Mouse (Mus musculus) heart, adult 2 months (tissue): ENCODE data around the gene Prmt7.

Experiments
- CTCF ChIP-seq: fragments of 200-600 bp; IDR thresholded peaks from 2 replicates; pipeline ENCODE4 v1.8.1; 2022; ENCODE audit warnings: antibody characterized with exemption, mild to moderate bottlenecking, moderate library complexity
- POLR2A ChIP-seq: fragments of 200-500 bp; IDR thresholded peaks from 2 replicates; pipeline ENCODE4 v1.6.1; 2011; ENCODE audit warnings: mild to moderate bottlenecking, low read depth, low read length, control low read depth; ENCODE audit not compliant: insufficient read depth

DNA sequence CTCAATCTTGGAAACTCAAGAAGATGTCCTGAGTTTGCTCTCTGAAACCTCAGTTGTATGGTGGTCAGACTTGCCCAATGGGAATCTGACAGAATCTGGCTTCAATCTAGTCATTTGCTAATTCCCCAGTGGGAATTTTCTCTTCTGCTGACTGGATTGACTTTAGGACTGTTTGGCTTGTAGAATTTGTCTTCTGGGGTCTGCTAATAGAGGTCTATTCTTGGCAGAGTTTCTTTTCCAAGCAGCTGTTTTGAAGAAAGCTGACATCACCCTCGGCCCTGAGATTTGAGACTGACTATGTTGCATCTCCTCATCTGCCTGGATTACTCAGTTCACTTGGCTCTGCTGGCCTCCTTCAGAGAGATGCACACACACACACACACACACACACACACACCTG lies 88.1 kb downstream of the Prmt7 start:
- no peak for TF ChIP-seq CTCF
- TF ChIP-seq POLR2A: no peak
